Mouse (Mus musculus) kidney, adult 2 months (tissue): ENCODE data around the gene Ttc9c. TPM values are rescaled to one million over a fixed set of nuclear protein-coding genes. Genes with fewer than 3 reads are reported as not detected.

Source experiments
- DNase-seq: peaks from one replicate; pipeline ENCODE4 v3.0.0; 2021
- H3K27ac ChIP-seq: fragments of 200-500 bp; 2 replicates; pipeline ENCODE4 v1.5.1; 2012; ENCODE audit warnings: low read depth, low read length, control low read depth, inconsistent platforms; ENCODE audit not compliant: insufficient read depth
- H3K27me3 ChIP-seq: fragments of 200-500 bp; replicated peaks from 2 replicates; pipeline ENCODE4 v1.6.1; 2012; ENCODE audit warnings: mild to moderate bottlenecking, moderate library complexity, low read length, inconsistent platforms; ENCODE audit not compliant: control insufficient read depth, insufficient read depth
- H3K36me3 ChIP-seq: fragments of 200-500 bp; 2 replicates; pipeline ENCODE4 v1.6.1; 2012; ENCODE audit warnings: mild to moderate bottlenecking, moderate library complexity, low read length, inconsistent platforms; ENCODE audit not compliant: control insufficient read depth, insufficient read depth
- H3K4me1 ChIP-seq: fragments of 200-500 bp; 2 replicates; pipeline ENCODE4 v1.6.1; 2011; ENCODE audit warnings: low read length; ENCODE audit not compliant: control insufficient read depth, insufficient read depth
- H3K4me3 ChIP-seq: fragments of 200-500 bp; 2 replicates; pipeline ENCODE4 v1.5.1; 2011; ENCODE audit warnings: mild to moderate bottlenecking, low read depth, low read length, control low read depth; ENCODE audit not compliant: insufficient read depth
- CTCF ChIP-seq: fragments of 200-500 bp; conservative IDR thresholded peaks from 2 replicates; pipeline ENCODE4 v1.5.1; 2011; ENCODE audit warnings: low read depth, mild to moderate bottlenecking, control low read depth, low read length, moderate library complexity, mixed read lengths; ENCODE audit not compliant: insufficient read depth, insufficient read length
- POLR2A ChIP-seq: fragments of 200-500 bp; IDR thresholded peaks from one replicate; pipeline ENCODE4 v1.6.1; 2011; ENCODE audit warnings: low read depth, low read length, control low read depth
- WGBS: fragments of 180-500 bp; shearing (Covaris S2); methylation state at CpG from one replicate; pipeline ENCODE4 v1.1.7; 2018; 5-methylcytosine and 5-hydroxymethylcytosine counted together
- polyA plus RNA-seq: library from polyadenylated mRNA; depleted of rRNA; stranded (reverse); fragments of >200 nt; gene quantifications from 2 replicates; pipeline ENCODE4 v1.2.3, GENCODE M21; 2012

Gene Ttc9c
- polyA plus RNA-seq, 1 experiment = 18.7 TPM

- Histone ChIP-seq H3K27me3 (no peaks in the 10 kb centered on the region), H3K36me3 (peaks cover 50% of the 10 kb centered on the region), H3K4me1 (no peaks in the 10 kb centered on the region), H3K27ac (no peak within 1 kb of the TSS), H3K4me3 (no peak within 1 kb of the TSS)
- TF ChIP-seq POLR2A (no peak), CTCF (no peak)
- 86% methylated on average over 8 of the region's 8 CpGs for WGBS
- DNase-seq = peak; percentile 15
Measured at GRCm38 (mm10) chr19:8829660-8830059, 10.5 kb upstream of the Ttc9c start, which contains the start of gene AC129217.1. Gene AC129217.1, plus strand, starts transcription at chr19:8829773.

- H3K27me3 ChIP-seq = no peaks in the 10 kb centered on the region
- TF ChIP-seq POLR2A (no peak), CTCF (no peak)
- 37% methylated on average over 8 of the region's 8 CpGs for WGBS
- no peak overlapping the region for H3K27ac ChIP-seq
- H3K4me3 ChIP-seq = 0 out of 2 replicates have a peak overlapping the region, but pooled peaks have one; percentile 13
- peaks cover 3% of the 10 kb centered on the region; the same call in 1 of the 2 replicates for H3K4me1 ChIP-seq
- DNase-seq = no peak
- peaks cover 16% of the 10 kb centered on the region for H3K36me3 ChIP-seq
Measured at GRCm38 (mm10) chr19:8822696-8823095, 3.6 kb upstream of the Ttc9c start.

GRCm38 (mm10) chr19:8821146-8821545, 2.0 kb upstream of the Ttc9c start:
- Histone ChIP-seq H3K4me1 (peaks cover 6% of the 10 kb centered on the region; the same call in 1 of the 2 replicates), H3K36me3 (peaks cover 9% of the 10 kb centered on the region), H3K27ac (peak overlapping the region; percentile 98), H3K27me3 (no peaks in the 10 kb centered on the region), H3K4me3 (peak overlapping the region; percentile 90)
- TF ChIP-seq CTCF (no peak), POLR2A (no peak)
- DNase-seq = peak; percentile 82
- under 1% methylated on average over 7 of the region's 7 CpGs for WGBS

GRCm38 (mm10) chr19:8820424-8820956, 1.4 kb upstream of the Ttc9c start:
- TF ChIP-seq POLR2A = no peak
- no peak for TF ChIP-seq CTCF
- Histone ChIP-seq H3K36me3 (peaks cover 7% of the 10 kb centered on the region), H3K27me3 (no peaks in the 10 kb centered on the region), H3K4me3 (peak overlapping the region; percentile 90), H3K4me1 (peaks cover 9% of the 10 kb centered on the region; the same call in 1 of the 2 replicates), H3K27ac (peak overlapping the region; percentile 98)
- no peak for DNase-seq
- WGBS = under 1% methylated on average over 46 of the region's 48 CpGs

- peaks cover 9% of the 10 kb centered on the region; the same call in 1 of the 2 replicates for H3K4me1 ChIP-seq
- peak; percentile 99 for DNase-seq
- no peak for TF ChIP-seq CTCF
- TF ChIP-seq POLR2A = peak; percentile 93
- 1% methylated on average over 81 of the region's 83 CpGs for WGBS
- H3K27ac ChIP-seq = peak within 1 kb of the TSS; percentile 98
- peaks cover 2% of the 10 kb centered on the region for H3K36me3 ChIP-seq
- peak within 1 kb of the TSS; percentile 90 for H3K4me3 ChIP-seq
- H3K27me3 ChIP-seq = no peaks in the 10 kb centered on the region
Measured at GRCm38 (mm10) chr19:8819596-8820423, 677 bp upstream of the Ttc9c start, which contains the start of gene Hnrnpul2. Gene Hnrnpul2, plus strand, starts transcription at chr19:8820010.

- peaks cover 1% of the 10 kb centered on the region; the same call in 1 of the 2 replicates for H3K36me3 ChIP-seq
- peak overlapping the region; percentile 98 for H3K27ac ChIP-seq
- WGBS = 10% methylated on average over 14 of the region's 14 CpGs
- H3K27me3 ChIP-seq = no peaks in the 10 kb centered on the region
- TF ChIP-seq POLR2A = no peak
- TF ChIP-seq CTCF = no peak
- H3K4me3 ChIP-seq = peak overlapping the region; percentile 83
- peaks cover 9% of the 10 kb centered on the region; the same call in 1 of the 2 replicates for H3K4me1 ChIP-seq
- no peak for DNase-seq
Measured at GRCm38 (mm10) chr19:8818301-8818798, 783 bp downstream of the Ttc9c start.
